In genomic region chr5:57781950-57782349, GRCm38 (mm10) we compare ENCODE assay signal across 14 mouse cellular contexts.
DNase-seq lines count a peak whose midpoint lies in the region; ATAC-seq and TF ChIP-seq lines count a peak whose summit lies in the region.
"Had no signal": no experiment of that assay in that cellular context is flagged by ENCODE, and none has a peak within 500 bp of the region (broad histone marks: within the 10 kb centered on the region; RNA-seq: fewer than 3 reads in every experiment).

No protein-coding gene starts in this region.

- H3K9ac ChIP-seq in heart, embryonic 13.5 days = no peak overlapping the region
- no peak overlapping the region for H3K9ac ChIP-seq in midbrain, embryonic 11.5 days (ENCODE audit: low read length)
- no peak overlapping the region for H3K9ac ChIP-seq in midbrain, embryonic 16.5 days (ENCODE audit: low read depth, low read length)
- no peak overlapping the region for H3K9ac ChIP-seq in liver, embryonic 12.5 days
- no peak overlapping the region for H3K9ac ChIP-seq in forebrain, postnatal 0 days
- H3K9ac ChIP-seq: forebrain, embryonic 12.5 days; limb, embryonic 13.5 days had no signal

- peaks cover 36% of the 10 kb centered on the region for H3K4me1 ChIP-seq in heart, embryonic 13.5 days
- no peaks in the 10 kb centered on the region for H3K4me1 ChIP-seq in midbrain, embryonic 11.5 days (ENCODE audit: control insufficient read depth, insufficient read depth, low read length)
- peaks cover 5% of the 10 kb centered on the region; the same call in 1 of the 2 replicates for H3K4me1 ChIP-seq in midbrain, embryonic 16.5 days (ENCODE audit: control insufficient read depth, insufficient read depth, low read length)
- peaks cover 31% of the 10 kb centered on the region for H3K4me1 ChIP-seq in liver, embryonic 12.5 days
- no peaks in the 10 kb centered on the region for H3K4me1 ChIP-seq in thymus, adult 2 months (replicated peaks; ENCODE audit: control insufficient read depth, insufficient read depth, low read length)
- no peaks in the 10 kb centered on the region for H3K4me1 ChIP-seq in forebrain, postnatal 0 days (ENCODE audit: insufficient read depth)
- H3K4me1 ChIP-seq: forebrain, embryonic 12.5 days; limb, embryonic 13.5 days had no signal

- TF ChIP-seq CTCF in thymus, adult 2 months (IDR thresholded peaks at IDR 0.05; ENCODE audit: borderline replicate concordance, control insufficient read depth, extremely low read depth, insufficient read depth, low read length, poor library complexity) = no peak
- TF ChIP-seq CTCF in forebrain, postnatal 0 days (IDR thresholded peaks at IDR 0.05; ENCODE audit: low read depth) = no peak

- peak overlapping the region; percentile 18; the same call in 1 of the 2 replicates for H3K4me2 ChIP-seq in heart, embryonic 13.5 days
- no peak overlapping the region for H3K4me2 ChIP-seq in midbrain, embryonic 11.5 days
- no peak overlapping the region for H3K4me2 ChIP-seq in midbrain, embryonic 16.5 days (ENCODE audit: low read length)
- H3K4me2 ChIP-seq in liver, embryonic 12.5 days = peak overlapping the region; percentile 51
- no peak overlapping the region for H3K4me2 ChIP-seq in forebrain, postnatal 0 days (ENCODE audit: low read depth)
- H3K4me2 ChIP-seq: forebrain, embryonic 12.5 days; limb, embryonic 13.5 days had no signal

- no peaks in the 10 kb centered on the region for H3K9me3 ChIP-seq in heart, embryonic 13.5 days
- H3K9me3 ChIP-seq in midbrain, embryonic 11.5 days (ENCODE audit: control insufficient read depth, low read length) = no peaks in the 10 kb centered on the region
- no peaks in the 10 kb centered on the region for H3K9me3 ChIP-seq in midbrain, embryonic 16.5 days (replicated peaks; ENCODE audit: control insufficient read depth, low read length, poor library complexity, severe bottlenecking)
- H3K9me3 ChIP-seq in liver, embryonic 12.5 days (replicated peaks) = no peaks in the 10 kb centered on the region
- no peaks in the 10 kb centered on the region for H3K9me3 ChIP-seq in forebrain, postnatal 0 days (ENCODE audit: low read length)
- H3K9me3 ChIP-seq: forebrain, embryonic 12.5 days; limb, embryonic 13.5 days had no signal

- peak overlapping the region; percentile 56 for H3K27ac ChIP-seq in heart, embryonic 13.5 days (replicated peaks)
- H3K27ac ChIP-seq in midbrain, embryonic 11.5 days (ENCODE audit: low read depth, low read length) = no peak overlapping the region
- H3K27ac ChIP-seq in midbrain, embryonic 16.5 days (ENCODE audit: low read length) = no peak overlapping the region
- peak overlapping the region; percentile 88 for H3K27ac ChIP-seq in liver, embryonic 12.5 days
- H3K27ac ChIP-seq in thymus, adult 2 months (ENCODE audit: control insufficient read depth, insufficient read depth, low read length) = no peak overlapping the region
- H3K27ac ChIP-seq in forebrain, postnatal 0 days (ENCODE audit: low read depth, low read length) = no peak overlapping the region
- H3K27ac ChIP-seq: forebrain, embryonic 12.5 days; limb, embryonic 13.5 days had no signal

- H3K4me3 ChIP-seq in heart, embryonic 13.5 days = no peak overlapping the region
- no peak overlapping the region for H3K4me3 ChIP-seq in midbrain, embryonic 11.5 days (ENCODE audit: low read depth, low read length)
- no peak overlapping the region for H3K4me3 ChIP-seq in midbrain, embryonic 16.5 days (ENCODE audit: low read depth, low read length)
- no peak overlapping the region for H3K4me3 ChIP-seq in liver, embryonic 12.5 days
- H3K4me3 ChIP-seq in thymus, adult 2 months (ENCODE audit: control insufficient read depth, insufficient read depth, low read length) = no peak overlapping the region
- no peak overlapping the region for H3K4me3 ChIP-seq in forebrain, postnatal 0 days (ENCODE audit: low read depth, low read length)
- H3K4me3 ChIP-seq: forebrain, embryonic 12.5 days; limb, embryonic 13.5 days had no signal

- DNase-seq in heart, adult 18-20 months = no peak
- peak; percentile 71 for DNase-seq in midbrain, embryonic 11.5 days (ENCODE audit: low spot score, missing footprints)
- no peak for DNase-seq in thymus, adult 2 months
- DNase-seq in retina, embryonic 14.5 days (ENCODE audit: low spot score) = no peak
- DNase-seq in forebrain, postnatal 0 days = no peak
- DNase-seq: adrenal gland, adult 2 months; gastrocnemius, postnatal 36 days; right cerebral cortex, postnatal 25 days had no signal

- H3K36me3 ChIP-seq in heart, embryonic 13.5 days = no peaks in the 10 kb centered on the region
- no peaks in the 10 kb centered on the region for H3K36me3 ChIP-seq in midbrain, embryonic 11.5 days (ENCODE audit: control insufficient read depth, insufficient read depth, low read length)
- no peaks in the 10 kb centered on the region for H3K36me3 ChIP-seq in midbrain, embryonic 16.5 days (ENCODE audit: control insufficient read depth, insufficient read depth, low read length)
- H3K36me3 ChIP-seq in liver, embryonic 12.5 days = no peaks in the 10 kb centered on the region
- H3K36me3 ChIP-seq in thymus, adult 2 months (ENCODE audit: control insufficient read depth, insufficient read depth, low read length) = no peaks in the 10 kb centered on the region
- H3K36me3 ChIP-seq in forebrain, postnatal 0 days (ENCODE audit: insufficient read depth) = no peaks in the 10 kb centered on the region
- H3K36me3 ChIP-seq: forebrain, embryonic 12.5 days; limb, embryonic 13.5 days had no signal

- peak; percentile 73; the same call in 1 of the 2 replicates for ATAC-seq in heart, embryonic 13.5 days (ENCODE audit: extremely low read depth, insufficient number of reproducible peaks, low FRiP score, low TSS enrichment)
- ATAC-seq in midbrain, embryonic 11.5 days (ENCODE audit: low FRiP score) = no peak
- no peak for ATAC-seq in midbrain, embryonic 16.5 days
- ATAC-seq in liver, embryonic 12.5 days = peak; percentile 100
- ATAC-seq in forebrain, postnatal 0 days = no peak
- ATAC-seq: Patski had no signal

- TF ChIP-seq POLR2A in thymus, adult 2 months (IDR thresholded peaks at IDR 0.05; ENCODE audit: control insufficient read depth, extremely low read depth, insufficient read depth, low read length, poor library complexity) = no peak

- WGBS in heart, embryonic 13.5 days = 24% methylated on average over 5 of the region's 5 CpGs
- 90% methylated on average over 5 of the region's 5 CpGs for WGBS in midbrain, embryonic 11.5 days
- WGBS in midbrain, embryonic 16.5 days = 77% methylated on average over 5 of the region's 5 CpGs
- WGBS in liver, embryonic 12.5 days (ENCODE audit: insufficient replicate concordance) = 16% methylated on average over 5 of the region's 5 CpGs
- WGBS in thymus, adult 2 months = 32% methylated on average over 5 of the region's 5 CpGs
- whole genome bisulfite sequencing in forebrain, postnatal 0 days = 81% methylated on average over 5 of the region's 5 CpGs

- H3K27me3 ChIP-seq in heart, embryonic 13.5 days (replicated peaks) = no peaks in the 10 kb centered on the region
- no peaks in the 10 kb centered on the region for H3K27me3 ChIP-seq in midbrain, embryonic 11.5 days (ENCODE audit: control insufficient read depth, insufficient read depth, low read length)
- no peaks in the 10 kb centered on the region for H3K27me3 ChIP-seq in midbrain, embryonic 16.5 days (ENCODE audit: control insufficient read depth, insufficient read depth, low read depth, low read length)
- no peaks in the 10 kb centered on the region for H3K27me3 ChIP-seq in liver, embryonic 12.5 days (replicated peaks)
- H3K27me3 ChIP-seq in thymus, adult 2 months (ENCODE audit: control insufficient read depth, insufficient read depth, low read length) = no peaks in the 10 kb centered on the region
- no peaks in the 10 kb centered on the region for H3K27me3 ChIP-seq in forebrain, postnatal 0 days (ENCODE audit: insufficient read depth, low read length)
- H3K27me3 ChIP-seq: forebrain, embryonic 12.5 days; limb, embryonic 13.5 days; Patski had no signal

Comparison
In these comparisons a context has a peak if more than half of its experiments do, and no peak if none do; other contexts are left out.
1. ATAC-seq: peak in heart, embryonic 13.5 days (single experiment) and liver, embryonic 12.5 days (single experiment); none in midbrain, embryonic 11.5 days (single experiment), midbrain, embryonic 16.5 days (single experiment) and forebrain, postnatal 0 days (single experiment).
2. H3K27ac ChIP-seq: peak in heart, embryonic 13.5 days (single experiment) and liver, embryonic 12.5 days (single experiment); none in midbrain, embryonic 11.5 days (single experiment), midbrain, embryonic 16.5 days (single experiment), thymus, adult 2 months (single experiment) and forebrain, postnatal 0 days (single experiment).
3. H3K4me2 ChIP-seq: peak in heart, embryonic 13.5 days (single experiment) and liver, embryonic 12.5 days (single experiment); none in midbrain, embryonic 11.5 days (single experiment), midbrain, embryonic 16.5 days (single experiment) and forebrain, postnatal 0 days (single experiment).